Mouse (Mus musculus) megakaryocyte, embryonic 14.5 days (primary cell): ENCODE results near the gene Capn8.

ENCODE experiments used
- FLI1 ChIP-seq: IDR thresholded peaks from 2 replicates; pipeline ENCODE4 v1.6.1; 2012; ENCODE audit warnings: low read length, inconsistent platforms, mixed read lengths
- GATA1 ChIP-seq: IDR thresholded peaks from 3 replicates; pipeline ENCODE4 v1.6.1; 2012; ENCODE audit warnings: mixed read lengths, low read length, inconsistent platforms, borderline replicate concordance

DNA sequence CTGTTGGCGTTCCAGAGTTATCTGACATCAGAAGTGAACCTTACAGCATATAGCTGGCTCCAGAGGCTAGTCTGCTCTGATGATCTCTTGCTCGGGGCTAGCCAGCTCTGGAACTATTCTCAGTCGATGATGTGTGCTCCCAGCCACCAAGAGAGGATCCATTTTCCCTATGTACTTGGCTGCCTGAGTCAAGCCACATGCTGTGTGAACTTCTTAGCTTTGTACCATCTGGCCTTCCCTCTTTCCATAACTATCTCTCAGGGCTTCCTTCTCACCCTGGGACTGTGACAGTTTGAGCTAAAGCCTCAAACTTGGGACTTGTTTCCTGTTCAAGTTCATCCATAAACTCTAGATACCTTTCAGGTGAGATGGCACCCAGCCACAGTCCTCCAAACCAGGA lies 31.2 kb upstream of the Capn8 start:
- TF ChIP-seq GATA1 (no peak), FLI1 (no peak)
